Mouse (Mus musculus) lung, postnatal 25 days (tissue): Measurements from ENCODE around the gene Bgn.

ENCODE experiments used
- DNase-seq: peaks from one replicate; pipeline ENCODE4 v3.0.0; 2022; ENCODE audit warnings: low spot score

The Bgn gene

DNA sequence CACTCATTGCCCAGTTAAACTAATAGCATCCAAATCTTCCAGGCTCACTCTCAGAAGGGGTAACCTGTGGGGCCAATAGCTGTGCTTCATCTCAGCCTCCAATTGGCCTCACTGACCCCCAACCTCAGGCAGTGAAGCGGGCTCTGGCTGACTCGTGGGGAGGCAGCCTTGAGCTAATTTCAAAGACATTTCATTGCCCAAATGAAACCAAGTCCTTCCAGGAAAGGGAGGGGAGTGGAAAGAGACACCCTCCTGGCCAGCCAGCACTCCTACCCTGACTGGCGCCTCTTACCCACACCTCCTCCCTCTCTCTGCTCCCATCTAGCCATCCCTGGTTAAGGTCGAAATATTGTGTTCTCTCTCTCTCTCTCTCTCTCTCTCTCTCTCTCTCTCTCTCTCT is 6.8 kb downstream of the Bgn start:
- DNase-seq: no peak

DNA sequence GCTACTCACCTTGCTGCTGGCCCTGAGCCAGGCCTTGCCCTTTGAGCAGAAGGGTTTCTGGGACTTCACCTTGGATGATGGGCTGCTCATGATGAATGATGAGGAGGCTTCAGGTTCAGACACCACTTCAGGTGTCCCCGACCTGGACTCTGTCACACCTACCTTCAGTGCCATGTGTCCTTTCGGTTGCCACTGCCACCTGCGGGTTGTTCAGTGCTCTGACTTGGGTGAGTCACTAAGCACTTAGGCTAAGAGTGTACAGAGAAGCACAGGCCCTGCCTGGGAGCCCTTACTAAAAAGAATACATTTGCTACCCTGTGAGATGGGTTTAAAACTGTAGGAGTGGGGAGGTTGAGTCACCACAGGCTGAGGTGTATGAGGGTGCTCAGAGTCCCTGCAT is 7.4 kb downstream of the Bgn start:
- DNase-seq: no peak

DNA sequence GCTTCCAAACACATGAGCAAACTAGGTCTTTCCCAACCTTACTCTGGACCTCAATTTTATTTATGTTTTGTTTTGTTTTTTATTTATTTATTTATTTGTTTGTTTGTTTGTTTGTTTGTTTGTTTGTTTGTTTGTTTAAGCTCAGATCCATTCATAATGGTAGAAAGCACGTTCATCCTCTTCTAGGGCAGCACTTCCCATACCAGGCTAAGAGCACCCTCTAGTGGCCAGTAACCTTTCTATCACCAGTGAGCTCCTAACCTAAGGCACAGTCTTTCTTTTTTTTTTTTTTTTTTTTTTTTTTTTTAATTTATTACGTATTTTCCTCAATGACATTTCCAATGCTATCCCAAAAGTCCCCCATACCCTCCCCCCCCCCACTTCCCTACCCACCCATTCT is 10.2 kb downstream of the Bgn start:
- peak; percentile 79 for DNase-seq

DNA sequence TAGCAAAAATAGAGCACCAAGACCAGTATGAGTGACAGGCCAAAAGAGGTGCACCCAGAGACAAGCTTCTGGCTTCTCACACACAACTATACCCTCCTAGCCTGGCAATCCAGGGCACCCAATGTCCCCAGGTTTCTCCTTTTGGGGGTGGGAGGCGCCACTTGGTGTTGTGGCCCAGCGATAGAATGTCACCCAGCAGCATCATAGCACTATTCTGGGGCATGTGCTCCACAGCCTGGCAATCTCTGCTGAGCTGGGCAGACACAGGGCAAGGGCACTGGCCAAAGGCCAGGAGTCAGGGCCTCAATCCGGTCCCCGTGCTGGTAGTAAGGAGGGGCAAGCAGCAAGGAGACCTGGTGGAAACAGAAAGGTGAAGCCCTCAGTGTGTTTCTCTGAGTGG is 13.3 kb downstream of the Bgn start:
- no peak for DNase-seq

DNA sequence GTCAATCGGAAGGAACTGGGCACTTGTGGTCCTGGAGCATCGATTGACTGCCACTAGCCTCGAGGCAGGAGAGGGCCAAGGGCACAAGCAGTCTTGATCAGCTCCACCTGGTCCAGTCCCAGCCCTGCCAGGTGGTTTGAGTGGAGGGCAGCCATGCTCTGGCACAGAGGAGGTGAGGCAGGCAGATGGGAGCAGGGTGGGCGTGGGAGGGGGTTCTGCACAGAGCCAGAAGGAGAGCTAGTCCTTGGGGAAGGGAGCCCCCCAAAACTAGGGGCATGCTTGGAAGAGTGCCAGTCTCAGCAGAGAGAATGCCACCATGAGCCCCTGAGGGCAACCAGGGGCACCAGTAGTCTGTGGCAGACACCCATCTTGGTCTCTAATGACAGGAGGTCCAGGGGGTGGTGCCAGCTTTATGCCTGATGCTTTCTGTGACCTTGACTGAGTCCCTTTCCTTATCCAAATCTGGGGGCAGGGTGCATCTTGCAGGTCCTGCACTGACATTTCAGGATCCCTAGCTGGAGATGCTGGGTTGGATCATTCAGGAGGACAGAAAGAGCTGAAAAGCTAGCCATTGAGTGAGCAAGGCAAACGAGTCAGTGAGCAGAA is 21.8 kb downstream of the Bgn start:
- no peak for DNase-seq

DNA sequence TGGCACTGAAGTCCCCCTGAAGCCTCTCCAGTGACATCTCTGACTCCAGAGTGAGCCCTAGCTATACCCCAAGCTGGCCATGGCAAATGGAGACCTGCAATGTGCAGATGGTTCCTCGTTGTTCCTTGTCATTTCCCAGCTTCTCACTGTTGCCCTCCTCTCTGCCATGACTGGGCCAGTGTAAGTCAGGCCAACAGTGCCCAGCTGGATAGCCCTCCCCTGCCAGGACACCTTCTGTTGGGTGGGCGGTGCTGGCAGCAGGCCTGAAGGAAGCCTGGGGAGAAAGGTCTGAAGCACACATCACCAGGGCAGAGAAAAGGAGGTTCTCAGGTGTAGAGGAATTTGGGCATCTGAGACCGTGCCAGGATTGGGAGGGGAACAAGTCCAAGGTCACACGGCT is 23.2 kb downstream of the Bgn start:
- DNase-seq: no peak

DNA sequence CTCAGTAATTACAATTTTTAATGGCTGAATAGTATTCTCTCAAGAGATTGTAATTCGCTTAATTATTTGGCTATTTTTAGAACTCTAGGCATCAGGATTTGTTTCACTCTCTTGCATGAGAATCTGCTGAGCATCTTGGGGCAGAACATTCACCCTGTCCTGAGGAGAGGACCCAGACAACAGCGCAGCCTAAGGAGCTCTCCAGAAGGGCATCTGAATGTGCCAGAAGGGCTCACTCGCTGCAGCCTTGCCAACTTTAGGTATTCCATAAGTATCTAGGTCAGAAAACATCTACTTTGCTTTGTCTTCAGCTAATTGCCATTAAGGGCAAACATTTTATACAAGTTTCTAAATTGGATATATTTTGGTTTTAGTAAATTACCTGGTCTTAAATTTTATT is 25.8 kb downstream of the Bgn start:
- no peak for DNase-seq

DNA sequence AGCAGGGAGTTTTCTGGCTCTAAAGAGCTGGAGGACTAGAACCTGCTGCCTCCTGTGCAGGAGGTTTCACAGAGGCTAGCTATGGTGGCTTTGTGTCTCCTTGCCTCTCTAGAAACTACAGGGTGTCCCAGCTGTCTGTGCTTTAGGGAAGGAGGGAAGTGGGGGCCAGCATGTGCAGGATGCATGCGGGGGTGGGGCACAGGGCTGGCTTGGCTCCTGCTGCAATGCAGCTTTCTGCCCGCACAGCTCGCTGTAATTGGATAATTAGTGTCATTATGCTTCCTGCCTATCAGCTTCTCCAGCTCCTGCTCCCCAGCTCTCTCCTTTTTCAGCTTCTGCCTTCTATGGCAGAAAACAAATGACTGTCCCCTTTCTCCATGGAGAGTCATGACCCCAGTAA is 29.5 kb downstream of the Bgn start:
- DNase-seq: no peak

DNA sequence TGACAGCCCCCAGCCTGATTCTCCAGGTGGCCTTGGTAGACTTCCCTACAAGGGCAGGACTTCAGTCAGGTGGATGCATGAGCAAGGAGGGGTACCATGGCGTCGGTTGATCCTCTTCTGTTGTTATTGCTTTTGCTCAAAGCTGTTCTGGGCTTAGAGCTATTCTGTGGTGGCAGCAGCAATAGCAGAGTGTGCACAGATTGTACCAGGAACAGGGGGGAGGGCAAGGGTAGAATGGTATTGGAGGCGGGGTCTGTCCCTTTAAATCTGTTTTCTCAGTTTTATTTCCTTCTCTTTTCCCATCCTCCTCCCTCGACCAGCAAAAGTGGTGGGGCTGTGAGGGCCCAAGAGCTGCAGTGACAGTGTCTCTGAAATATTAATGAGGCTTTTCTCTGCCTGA is 33.2 kb downstream of the Bgn start:
- no peak for DNase-seq

DNA sequence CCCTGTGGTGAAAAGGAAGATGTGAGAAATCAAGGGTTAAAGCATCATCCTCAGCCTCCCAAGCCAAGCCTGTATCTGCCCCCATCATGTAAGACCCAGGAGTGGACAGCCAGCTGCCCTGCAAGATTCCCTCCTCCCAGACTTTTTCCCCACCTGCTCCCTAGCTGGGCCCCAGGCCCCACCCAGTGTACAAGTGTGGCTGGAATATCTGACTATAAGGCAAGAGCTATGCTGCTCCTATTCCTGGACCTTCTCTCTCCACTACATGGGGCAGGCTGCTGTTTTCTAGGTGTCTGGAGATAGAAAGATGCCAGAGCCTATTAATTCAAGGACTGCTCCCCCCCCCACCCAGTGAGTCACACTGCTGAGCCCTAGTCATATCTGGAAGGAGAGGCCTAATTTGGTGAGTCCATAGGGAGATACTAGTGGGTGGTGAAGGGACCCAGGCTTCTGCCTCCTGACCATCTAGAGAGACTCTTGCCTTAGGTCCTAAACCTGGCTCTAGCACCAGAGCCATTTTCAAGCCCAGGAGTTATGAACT is 33.7 kb downstream of the Bgn start:
- no peak for DNase-seq

DNA sequence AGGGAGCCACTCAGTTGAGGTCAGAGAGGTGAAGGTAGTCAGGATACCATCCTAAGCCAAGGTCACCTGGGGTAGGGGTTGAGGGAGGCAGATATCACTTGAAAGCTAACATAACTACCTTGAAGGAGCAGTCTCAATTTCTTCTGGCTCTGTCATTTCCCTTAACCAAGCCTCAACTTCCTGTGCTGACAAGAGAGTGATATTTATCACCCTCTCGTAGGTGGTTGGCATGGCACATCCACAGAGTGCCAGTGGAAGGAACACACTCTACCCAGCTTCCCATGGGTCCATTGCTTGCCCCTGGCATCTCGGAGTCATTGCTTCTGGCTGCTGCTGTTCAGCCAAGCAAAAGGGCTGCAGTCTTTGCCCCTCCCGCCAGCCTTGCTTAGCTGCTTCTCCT is 37.3 kb downstream of the Bgn start:
- DNase-seq: no peak

DNA sequence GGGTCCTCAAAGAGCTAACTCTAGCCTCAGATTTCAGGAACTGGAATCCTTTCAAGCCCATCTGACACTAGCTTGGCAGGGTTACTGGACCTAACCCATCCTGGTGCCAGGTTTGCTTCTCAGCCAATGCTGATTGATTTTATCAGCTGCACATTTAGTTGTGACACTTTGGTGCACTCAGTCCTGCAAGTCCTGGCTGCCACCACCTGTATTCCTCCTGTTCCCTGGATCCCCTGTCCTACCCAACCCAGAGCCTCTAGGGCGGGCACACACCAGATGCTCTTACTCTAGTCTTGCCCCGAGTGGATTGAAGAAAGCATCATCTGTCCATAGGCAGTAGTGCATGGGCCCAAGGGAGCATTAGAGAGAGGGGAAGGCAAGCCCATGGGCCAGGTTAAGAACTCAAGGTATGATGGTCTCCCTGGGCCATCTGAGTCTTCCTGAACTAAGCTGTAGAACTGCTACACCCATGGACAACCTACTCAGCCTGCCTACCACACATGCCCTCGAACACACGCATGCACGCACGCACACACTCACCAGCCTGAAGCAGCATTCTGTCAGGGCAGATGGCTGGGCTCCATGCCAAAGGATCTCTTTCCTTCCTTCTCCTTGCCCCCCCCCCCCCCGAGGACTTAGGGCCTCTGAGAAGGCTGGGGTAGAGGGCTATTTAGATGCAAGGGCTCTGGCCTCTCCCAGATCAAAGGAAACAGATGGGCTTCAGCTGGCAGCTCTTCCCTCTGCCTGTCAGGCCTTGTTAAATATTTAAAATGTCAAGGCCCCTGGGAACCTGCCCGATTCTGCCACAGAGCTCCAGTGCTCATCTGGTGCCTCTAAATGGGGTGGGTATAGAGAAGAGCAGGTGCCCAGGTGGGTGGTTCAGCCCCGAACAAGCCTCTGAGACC is 41.2 kb downstream of the Bgn start:
- no peak for DNase-seq

DNA sequence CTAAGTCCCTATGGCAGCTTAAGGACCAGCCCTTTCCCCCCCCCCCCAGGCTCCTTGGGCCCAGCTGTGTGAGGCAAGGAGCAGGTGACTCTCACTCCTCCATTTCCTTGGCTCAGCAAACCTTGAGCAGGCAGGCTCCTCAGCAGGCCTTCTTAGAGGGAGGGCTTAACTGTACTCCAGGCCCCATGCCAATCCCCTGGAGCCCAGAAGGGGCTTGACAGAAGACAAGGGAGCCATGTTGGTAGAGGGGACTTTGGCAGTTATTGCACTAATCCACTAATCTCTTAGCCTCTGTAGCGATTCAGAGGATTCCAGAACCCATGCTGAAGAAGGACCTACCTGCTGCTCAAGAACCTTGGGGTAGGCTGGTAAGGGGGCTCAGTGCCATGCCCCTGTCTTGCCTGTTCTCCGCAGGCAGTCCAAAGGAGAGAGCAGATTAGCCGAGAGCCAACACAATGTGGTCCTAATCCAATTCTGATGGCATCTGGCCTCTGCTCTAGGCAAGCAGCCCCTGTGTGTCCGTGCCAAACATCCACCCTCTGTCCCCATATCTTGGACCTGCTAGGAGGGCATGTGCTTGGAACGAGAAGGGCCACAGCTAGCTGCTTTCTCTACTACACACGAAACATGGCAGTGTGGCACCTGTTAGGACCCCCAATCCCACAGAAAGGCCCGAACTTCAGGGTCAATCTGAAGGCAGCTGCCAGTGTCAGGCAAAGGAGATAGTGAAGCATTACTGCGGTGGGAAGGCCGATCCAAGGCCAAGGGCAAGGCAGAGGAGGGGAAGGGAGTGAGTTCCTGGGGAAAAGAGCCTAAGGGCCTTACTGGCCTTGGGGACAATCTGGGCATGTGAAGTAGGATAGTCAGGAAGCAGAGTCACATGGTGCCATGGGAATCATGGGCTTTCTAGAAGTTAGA is 42.1 kb downstream of the Bgn start:
- no peak for DNase-seq

DNA sequence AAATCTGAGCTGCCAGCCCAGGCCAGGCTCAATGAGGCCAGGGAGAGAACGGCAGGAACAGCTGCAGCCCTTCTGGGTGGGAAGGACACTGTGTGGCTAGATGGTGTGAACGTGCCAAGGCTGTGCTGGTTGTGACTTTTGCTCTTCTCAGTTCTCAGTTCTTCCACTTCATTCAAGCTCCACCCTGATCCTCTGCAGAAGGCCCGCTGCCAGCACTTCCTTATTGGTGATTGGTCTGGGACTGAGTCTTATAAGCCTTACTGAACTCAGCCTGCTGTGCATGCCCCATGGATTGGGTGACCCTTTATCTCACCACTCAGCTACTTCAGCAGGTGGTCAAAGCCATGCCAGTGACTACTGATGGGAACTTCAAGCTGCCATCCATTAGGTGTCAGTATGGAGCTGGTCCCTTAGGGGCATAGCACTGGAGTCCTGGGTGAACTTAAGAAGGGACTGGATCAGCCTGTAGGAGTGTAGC is 43.0 kb downstream of the Bgn start:
- DNase-seq: no peak

DNA sequence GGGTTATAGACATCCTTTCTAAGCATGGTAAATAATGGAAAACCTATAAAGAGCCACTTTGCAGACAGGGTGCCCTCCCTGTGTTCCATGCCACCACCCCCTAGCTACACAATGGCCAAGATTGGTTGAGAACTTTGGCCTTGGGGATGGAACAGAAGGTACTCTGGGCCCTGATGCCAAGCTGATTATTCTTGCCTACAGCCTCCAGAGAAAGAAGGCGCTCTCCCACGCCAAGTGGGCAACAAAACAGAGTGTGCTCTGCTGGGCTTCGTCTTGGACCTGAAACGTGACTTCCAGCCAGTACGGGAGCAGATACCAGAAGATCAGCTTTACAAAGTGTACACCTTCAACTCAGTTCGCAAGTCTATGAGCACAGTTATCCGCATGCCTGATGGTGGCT is 54.5 kb downstream of the Bgn start:
- no peak for DNase-seq

DNA sequence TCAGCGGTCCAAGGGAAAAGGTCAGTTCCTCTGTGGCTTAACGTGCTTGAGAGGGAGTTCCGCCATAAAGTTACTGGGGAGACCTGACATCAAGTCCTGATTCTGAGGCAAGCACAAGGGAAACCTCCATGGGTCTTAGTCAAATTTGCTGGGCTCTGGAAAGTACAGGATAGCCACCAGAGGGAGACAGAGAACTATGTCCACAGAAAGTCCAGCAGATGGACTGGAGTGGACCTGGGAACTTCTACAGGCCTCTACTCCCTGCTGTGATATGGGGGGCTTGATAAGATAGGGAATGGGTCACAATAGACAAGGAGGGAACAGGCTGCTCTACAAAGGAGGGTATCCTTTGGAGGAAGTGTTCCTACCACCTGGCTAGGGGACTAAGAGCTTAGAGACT is 59.9 kb downstream of the Bgn start:
- DNase-seq: peak; percentile 14
